Mouse (Mus musculus) ovary, postnatal 36 days (tissue): ENCODE measurements around the gene Pax2.

Experiments
- DNase-seq: peaks from one replicate; pipeline ENCODE4 v3.0.0; 2022; ENCODE audit warnings: low spot score, mixed read lengths

Pax2 gene

GRCm38 (mm10) chr19:44781987-44782386, 26.1 kb downstream of the Pax2 start:
- DNase-seq: no peak

- DNase-seq: no peak
Measured at GRCm38 (mm10) chr19:44784391-44784790, 28.5 kb downstream of the Pax2 start.

- no peak for DNase-seq
Measured at GRCm38 (mm10) chr19:44788488-44788887, 32.6 kb downstream of the Pax2 start.

GRCm38 (mm10) chr19:44791981-44792380, 36.1 kb downstream of the Pax2 start:
- DNase-seq: no peak

GRCm38 (mm10) chr19:44797110-44798060, 41.5 kb downstream of the Pax2 start:
- DNase-seq: no peak

- no peak for DNase-seq
Measured at GRCm38 (mm10) chr19:44798731-44799130, 42.9 kb downstream of the Pax2 start.

GRCm38 (mm10) chr19:44799156-44799555, 43.3 kb downstream of the Pax2 start:
- no peak for DNase-seq

- no peak for DNase-seq
Measured at GRCm38 (mm10) chr19:44800327-44800726, 44.5 kb downstream of the Pax2 start.

GRCm38 (mm10) chr19:44808734-44809133, 52.9 kb downstream of the Pax2 start:
- no peak for DNase-seq

- no peak for DNase-seq
Measured at GRCm38 (mm10) chr19:44812666-44813429, 57.0 kb downstream of the Pax2 start.

GRCm38 (mm10) chr19:44815111-44815510, 59.3 kb downstream of the Pax2 start:
- DNase-seq: no peak

- no peak for DNase-seq
Measured at GRCm38 (mm10) chr19:44817403-44818128, 61.7 kb downstream of the Pax2 start.

- no peak for DNase-seq
Measured at GRCm38 (mm10) chr19:44818676-44819075, 62.8 kb downstream of the Pax2 start.

- no peak for DNase-seq
Measured at GRCm38 (mm10) chr19:44821581-44821980, 65.7 kb downstream of the Pax2 start.

GRCm38 (mm10) chr19:44822295-44822694, 66.5 kb downstream of the Pax2 start:
- DNase-seq: no peak

GRCm38 (mm10) chr19:44823657-44824056, 67.8 kb downstream of the Pax2 start:
- DNase-seq: no peak

- no peak for DNase-seq
Measured at GRCm38 (mm10) chr19:44825216-44825768, 69.4 kb downstream of the Pax2 start.

- no peak for DNase-seq
Measured at GRCm38 (mm10) chr19:44825819-44826218, 70.0 kb downstream of the Pax2 start.

GRCm38 (mm10) chr19:44833391-44833790, 77.5 kb downstream of the Pax2 start:
- DNase-seq: no peak

GRCm38 (mm10) chr19:44834218-44835041, 78.6 kb downstream of the Pax2 start:
- no peak for DNase-seq
